Mouse (Mus musculus) hindbrain, embryonic 11.5 days (tissue): ENCODE measurements around the gene Nacc2. TPM values are rescaled to one million over a fixed set of nuclear protein-coding genes. Genes with fewer than 3 reads are reported as not detected.

ENCODE experiments used
- polyA plus RNA-seq: library from polyadenylated mRNA; unstranded; fragments of >200 nt; fragmentation: Nextera tagmentation; extraction: Ambion mirVana; gene quantifications from 2 replicates; pipeline ENCODE4 v1.2.1, GENCODE M21; 2014

Nacc2 gene
- polyA plus RNA-seq, 1 experiment from 2014 or later: 5.7 TPM

Other genes with a start within 250 kb of the Nacc2 start
- gene Camsap1, start 139.9 kb downstream of the Nacc2 start, polyA plus RNA-seq: 34.9 and 50.4 TPM in 2 replicates
- gene Ubac1, start 101.5 kb downstream of the Nacc2 start, polyA plus RNA-seq: 106 and 111 TPM in 2 replicates
- 6.1 and 7.4 TPM in 2 replicates for gene Lhx3, start 85.1 kb upstream of the Nacc2 start, polyA plus RNA-seq
- gene Qsox2, start 114.3 kb upstream of the Nacc2 start, polyA plus RNA-seq: 15.8 and 16.7 TPM in 2 replicates
- 0.07 and 0.19 TPM in 2 replicates for gene Ccdc187, start 171.3 kb upstream of the Nacc2 start, polyA plus RNA-seq
- 46.9 and 48.5 TPM in 2 replicates for gene Gpsm1, start 192.3 kb upstream of the Nacc2 start, polyA plus RNA-seq
- gene Dnlz, start 228.9 kb upstream of the Nacc2 start, polyA plus RNA-seq: 27.3 and 29.6 TPM in 2 replicates
- 0.21 and 0.36 TPM in 2 replicates for gene Card9, start 237.7 kb upstream of the Nacc2 start, polyA plus RNA-seq